Mouse (Mus musculus) lung, postnatal 4 days (tissue): ENCODE data around the gene Imp3.
A peak's percentile ranks its signal among the peaks of the same experiment; 100 is the strongest.
"Not testable (repeated sequence)": the region's sequence is repeated elsewhere in the genome, so short reads cannot be mapped to it uniquely, and the experiment has no call there.

ENCODE experiments used
- DNase-seq, 2 experiments: peaks; one replicate each; pipeline ENCODE4 v3.0.0; 2021

The Imp3 gene

DNA sequence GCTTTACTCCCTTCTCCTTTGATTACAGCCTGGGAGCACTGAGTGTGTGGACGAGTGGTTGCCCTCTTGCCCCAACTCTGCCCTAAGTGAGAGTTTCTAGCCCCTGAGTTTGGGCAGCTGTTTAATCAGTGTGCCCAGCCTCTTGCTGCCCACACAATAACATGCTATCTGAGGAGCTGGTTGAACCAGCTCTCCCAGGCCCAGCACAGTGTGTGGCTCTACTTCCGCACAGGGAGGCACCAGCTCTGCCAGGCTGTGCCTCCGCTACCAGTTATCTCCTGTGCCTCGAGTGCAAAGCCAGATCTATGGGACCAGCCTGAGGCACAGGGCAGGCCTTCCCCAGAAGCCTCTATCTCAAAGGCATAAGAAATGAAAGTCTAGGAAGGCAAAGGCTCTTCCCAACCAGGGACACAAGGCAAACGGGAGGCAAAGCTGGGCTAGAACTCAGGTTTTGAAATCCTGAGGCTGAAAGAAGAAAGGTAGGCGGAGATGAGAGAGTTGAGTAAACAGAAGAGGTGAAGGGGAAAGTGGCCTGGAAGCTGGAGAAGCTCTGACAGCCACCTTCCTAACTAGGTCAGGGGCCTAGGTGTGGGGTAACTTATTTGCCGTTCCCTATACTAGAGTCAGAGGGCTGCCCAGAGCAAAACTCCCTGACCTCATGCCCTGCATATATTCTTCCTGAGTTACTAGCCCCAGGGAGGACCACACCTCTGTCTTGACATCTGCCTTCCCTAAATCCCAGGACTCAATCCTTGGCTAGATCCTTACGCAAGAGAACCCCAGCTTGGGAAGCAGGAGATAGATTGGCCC is 13.2 kb upstream of the Imp3 start:
- no peak for DNase-seq

DNA sequence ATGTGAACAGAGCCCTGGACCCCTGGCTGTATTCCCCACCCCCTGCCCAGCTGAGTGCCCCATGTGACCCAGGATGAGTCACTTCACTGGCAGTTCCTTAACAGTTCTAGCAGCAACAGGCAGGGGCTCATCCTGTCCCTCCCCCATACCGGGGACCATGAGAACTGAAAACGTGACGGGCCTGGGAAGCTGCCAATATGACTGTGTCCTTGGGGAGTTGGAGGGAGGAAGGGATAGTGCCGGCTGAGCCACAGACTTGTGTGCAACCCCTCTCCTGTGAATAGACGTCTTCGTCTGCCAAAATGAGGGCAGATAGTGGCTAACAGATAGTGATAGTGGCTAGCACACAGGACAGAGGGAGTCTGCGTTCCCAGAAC is 12.6 kb upstream of the Imp3 start:
- peak; percentile 86 to 90 for DNase-seq

DNA sequence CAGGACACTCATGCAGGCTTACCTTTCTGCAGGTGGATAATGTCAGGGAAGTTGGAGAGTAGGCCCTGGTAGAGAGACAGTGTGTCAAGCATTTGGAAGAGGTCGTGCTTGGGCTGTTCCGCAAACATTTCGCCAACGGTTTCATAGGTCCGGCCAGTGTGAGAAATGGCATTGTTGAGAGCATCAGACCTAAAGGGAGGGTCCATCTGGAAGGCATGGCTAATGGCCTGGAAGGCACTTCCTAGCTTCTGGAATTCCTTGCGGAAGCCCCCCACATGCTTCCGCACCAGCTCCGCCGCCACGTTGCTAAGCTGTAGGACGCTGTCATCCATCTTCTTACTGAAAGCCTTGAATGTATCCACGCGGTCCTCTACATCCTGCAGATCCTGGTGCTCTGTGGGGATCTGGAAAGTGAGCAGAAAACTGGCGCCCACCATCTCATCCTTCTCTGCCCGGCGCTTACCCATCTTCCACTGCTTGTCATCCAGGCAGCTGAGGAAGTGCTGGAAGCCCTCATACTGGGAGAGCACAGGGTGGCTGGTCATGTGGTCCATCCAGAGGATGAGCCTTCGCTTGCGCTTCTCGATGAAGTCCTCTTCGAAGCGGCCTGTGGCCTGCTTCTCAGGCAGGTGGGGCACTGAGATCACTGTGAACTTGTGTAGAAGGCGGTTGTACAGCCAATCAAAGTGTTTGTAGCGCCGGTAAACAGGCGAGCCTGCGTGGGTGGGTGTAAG is 11.8 kb upstream of the Imp3 start:
- no peak for DNase-seq

DNA sequence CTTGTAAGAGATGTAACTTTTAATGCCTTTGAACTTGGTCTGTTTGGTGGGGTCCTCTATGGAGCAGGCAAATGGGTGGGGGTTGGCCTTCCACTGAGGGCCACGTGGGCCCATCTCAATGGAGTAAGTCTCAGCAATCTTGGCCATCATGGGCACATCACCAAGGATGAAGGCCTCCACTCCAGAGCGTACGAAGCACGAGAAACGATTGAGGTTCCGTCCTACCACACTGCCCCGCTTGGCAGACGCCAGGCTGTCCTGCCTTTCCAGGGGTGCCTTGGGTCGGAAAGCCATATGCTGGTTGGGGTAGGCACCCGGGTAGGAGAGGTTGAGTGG is 11.3 kb upstream of the Imp3 start:
- DNase-seq: no peak

DNA sequence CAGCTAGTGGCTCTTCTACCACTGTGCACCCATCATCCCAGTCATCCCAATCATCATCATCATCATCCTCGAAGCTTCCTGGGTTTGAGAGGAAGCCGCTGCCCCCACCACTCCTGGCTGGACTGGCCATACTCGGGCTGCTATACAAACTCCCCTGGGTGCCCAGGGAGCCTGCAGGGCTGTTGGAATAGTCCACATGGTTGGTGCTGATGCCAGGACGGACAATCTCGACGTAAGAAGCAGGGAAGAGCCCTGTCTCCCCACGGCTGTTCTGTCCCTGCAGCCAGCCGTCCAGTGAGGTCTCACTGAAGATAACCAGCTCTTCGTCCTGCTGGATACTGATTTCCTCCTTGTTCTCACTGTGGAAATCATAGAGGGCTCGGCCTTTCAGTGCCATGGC is 10.9 kb upstream of the Imp3 start:
- no peak for DNase-seq

DNA sequence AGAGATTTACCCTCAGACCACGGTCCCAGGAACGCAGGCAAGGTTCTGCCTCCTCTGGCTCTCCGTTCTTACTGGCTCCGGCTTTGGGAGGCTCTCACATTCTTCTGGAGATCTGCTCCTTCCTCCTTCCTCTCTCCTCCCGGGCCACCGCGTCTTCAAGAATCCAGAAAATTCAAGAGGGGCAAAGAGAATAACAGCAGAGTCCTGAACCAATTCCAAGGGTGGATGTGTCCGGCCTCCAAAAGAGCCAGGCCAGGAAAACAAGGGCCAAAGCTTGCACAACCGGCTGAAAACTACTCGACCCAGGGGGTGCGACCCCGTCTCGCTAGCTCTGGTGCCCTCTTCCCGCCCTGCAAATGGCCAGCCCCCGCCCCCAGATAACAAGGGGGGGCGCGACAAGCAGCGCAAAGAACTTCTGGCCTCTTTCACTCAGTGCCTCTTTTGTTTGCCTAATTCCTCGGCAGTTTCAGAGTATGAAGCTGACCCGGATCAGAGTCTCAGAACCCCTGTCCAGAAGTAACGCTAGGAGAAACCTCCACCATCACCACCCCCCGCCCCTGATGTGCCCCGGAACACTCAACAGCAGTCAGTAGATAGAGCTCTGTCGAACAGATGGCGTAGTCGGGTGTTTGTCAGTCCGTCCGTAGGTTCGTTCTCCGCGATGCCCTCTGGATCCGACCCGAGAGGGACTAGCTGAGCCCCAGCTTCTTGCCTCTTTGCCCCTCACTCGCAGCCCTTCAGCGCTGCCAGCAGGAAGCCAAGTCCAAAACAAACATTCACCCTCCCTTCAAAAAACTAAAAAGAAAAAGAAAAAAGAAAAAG is 9.9 kb upstream of the Imp3 start:
- DNase-seq: peak; percentile 62 to 81

DNA sequence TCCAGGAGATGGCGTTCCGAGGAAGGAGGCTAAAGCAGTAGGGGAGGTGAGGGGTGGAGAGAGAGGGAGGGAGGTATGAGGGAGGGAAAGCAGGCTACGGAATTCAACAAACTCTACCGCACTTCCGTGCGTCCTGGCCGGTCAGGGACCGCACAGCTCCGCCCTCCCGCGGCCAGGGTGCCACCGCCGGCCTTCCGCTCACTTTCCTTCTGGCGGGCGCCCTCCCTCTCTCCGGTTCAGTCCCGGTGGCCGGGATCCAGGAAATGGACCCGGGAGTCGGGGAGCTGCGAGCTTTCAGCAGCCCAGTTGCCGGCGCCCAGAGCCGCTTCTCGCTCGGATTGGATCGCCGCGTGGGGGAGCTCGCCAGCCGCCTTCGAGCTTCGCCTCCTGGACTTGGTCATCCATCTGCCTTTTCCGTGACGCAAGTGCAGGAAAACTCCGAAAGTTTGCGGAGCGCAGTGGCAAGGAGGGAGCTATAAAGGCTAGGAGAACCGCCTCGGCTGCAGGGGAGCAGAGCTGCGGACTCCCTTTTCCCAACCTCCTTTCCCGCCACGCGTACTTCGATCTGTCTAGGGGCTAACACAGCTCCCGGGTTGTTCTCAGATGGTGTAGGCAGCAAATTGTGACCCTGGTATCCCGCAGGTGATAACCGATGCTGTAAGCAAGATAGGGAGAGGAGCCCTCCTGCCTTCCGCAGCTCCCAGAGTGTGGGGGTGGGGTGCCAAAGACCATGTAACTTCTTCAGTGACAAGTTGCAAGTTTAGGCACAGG is 9.0 kb upstream of the Imp3 start, which contains the start of gene Snx33:
Snx33 (minus strand) TSS at position 331 of the 771 bp plus-strand sequence.
- DNase-seq: peak; percentile 96

DNA sequence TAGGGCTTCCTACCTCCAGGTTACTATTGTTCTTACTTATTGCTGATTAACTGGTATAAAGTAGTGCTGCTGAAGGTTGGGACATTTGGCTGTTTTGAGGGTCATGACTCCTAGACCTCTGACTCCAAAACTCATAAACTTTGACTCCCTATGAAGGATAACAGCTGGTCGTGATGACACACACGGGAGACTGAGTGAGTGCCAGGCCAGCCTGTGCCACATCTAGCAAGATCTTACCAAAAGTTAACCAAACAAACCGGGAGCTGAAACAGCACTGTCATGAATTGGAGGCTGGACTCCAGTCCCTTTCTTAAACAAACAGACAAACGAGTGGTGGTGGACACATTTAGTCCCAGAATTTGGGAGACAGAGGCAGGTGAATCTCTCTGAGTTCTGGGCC is 7.8 kb upstream of the Imp3 start:
- no peak for DNase-seq

DNA sequence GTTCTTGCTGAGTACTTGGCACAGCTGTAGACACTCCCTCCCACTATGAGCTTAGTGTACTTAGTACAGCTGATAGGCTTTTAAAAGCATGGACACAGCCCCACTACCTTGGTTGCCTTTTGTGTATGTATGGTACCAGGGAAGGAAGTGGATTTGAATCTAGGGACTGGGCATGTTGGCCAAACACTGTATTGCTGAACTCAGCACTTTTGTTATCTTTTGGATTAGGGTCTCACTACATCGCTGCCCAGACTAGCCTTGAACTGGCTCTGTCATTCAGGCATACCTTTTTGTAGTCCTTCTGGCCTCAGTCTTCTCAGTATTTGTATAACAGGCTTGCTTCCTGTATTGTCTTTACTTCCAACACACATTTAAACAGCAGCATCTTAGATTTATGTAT is 6.7 kb upstream of the Imp3 start:
- no peak for DNase-seq

DNA sequence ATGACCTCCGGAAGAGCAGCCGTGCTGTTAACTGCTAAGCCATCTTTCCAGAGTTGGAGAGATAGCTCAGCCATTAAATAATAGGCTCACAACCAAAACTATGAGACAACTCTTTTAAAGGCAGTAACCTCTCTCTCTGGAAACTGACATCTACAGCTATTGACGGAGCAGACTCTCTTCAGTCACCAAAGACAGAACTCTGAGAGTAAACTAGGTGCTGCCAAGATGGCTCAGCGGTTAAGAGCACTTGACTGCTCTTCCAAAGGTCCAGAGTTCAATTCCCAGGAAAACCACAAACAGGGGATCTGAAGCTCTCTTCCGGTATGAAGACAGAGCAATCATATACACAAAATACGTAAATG is 433 bp upstream of the Imp3 start:
- DNase-seq: no peak

DNA sequence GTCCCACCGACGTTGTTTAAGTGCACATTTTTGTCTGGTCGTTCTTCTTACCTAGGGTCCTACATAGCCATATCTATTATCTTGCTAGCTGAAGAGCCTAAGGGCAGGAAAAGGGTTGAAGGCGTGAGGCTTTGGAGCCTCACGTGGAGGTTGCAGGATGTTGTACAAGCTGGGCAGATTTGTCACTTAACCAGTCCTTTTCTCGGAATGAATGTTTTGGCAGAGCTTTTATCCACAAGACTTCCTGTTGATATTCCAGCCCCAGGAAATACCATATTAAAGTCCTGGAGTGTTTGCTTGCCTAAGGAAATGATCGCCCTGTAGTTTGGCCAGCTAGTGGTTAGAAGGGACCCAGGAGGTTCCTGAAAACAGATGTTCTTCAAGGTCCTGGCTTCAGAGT is 1.1 kb downstream of the Imp3 start:
- peak in 1 of 2 experiments; percentile 23 for DNase-seq

DNA sequence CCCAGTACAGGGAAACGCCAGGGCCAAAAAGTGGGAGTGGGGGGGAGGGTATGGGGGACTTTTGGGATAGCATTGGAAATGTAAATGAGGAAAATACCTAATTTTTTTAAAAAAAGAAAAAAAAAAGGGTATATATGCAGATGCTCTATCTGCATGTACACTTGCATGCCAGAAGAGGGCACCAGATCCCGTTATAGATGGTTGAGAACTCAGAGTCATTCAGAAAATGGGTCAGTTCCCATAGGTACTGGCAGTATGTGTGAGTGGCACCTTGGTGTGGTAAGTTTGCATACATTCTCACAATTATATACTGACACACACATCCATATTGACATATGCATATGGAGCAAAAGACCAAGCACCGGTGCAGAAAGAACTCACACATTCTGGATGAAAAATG is 10.2 kb downstream of the Imp3 start:
- peak in 1 of 2 experiments; percentile 69 for DNase-seq

DNA sequence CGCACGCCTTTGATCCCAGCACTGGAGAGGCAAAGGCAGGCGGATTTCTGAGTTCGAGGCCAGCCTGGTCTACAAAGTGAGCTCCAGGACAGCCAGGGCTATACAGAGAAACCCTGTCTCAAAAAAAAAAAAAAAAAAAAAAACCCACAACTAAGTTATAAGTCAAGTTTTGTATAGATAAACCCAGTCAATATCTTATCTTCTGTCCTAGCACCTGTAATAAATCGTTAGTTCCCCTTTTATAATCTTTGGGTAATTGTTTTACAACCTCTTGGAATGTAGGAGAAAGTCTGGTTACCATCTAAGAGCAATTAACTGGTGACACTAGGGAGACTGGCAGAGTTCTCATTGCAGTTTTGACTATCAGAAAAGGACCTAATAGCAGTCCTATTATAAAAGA is 11.4 kb downstream of the Imp3 start:
- DNase-seq: not testable (repeated sequence)

DNA sequence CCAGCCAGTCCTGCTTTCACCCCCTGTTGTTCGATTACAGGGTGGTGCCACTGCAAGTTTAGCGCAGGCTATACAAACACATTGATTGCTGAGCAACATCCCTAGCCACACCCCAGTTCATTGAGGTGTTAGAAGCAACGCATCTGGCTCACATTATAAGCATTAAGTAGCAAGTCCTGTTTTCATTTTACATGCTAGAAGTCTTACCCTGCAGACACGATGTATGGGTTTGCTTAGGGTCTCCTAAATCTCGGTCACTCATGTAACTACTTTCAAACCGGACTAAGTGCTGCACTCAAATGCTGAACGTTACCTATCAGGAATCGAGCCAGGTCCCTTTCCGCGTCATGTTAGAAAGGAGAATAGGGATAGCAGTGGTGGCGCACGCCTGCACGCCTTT is 12.5 kb downstream of the Imp3 start:
- no peak for DNase-seq

DNA sequence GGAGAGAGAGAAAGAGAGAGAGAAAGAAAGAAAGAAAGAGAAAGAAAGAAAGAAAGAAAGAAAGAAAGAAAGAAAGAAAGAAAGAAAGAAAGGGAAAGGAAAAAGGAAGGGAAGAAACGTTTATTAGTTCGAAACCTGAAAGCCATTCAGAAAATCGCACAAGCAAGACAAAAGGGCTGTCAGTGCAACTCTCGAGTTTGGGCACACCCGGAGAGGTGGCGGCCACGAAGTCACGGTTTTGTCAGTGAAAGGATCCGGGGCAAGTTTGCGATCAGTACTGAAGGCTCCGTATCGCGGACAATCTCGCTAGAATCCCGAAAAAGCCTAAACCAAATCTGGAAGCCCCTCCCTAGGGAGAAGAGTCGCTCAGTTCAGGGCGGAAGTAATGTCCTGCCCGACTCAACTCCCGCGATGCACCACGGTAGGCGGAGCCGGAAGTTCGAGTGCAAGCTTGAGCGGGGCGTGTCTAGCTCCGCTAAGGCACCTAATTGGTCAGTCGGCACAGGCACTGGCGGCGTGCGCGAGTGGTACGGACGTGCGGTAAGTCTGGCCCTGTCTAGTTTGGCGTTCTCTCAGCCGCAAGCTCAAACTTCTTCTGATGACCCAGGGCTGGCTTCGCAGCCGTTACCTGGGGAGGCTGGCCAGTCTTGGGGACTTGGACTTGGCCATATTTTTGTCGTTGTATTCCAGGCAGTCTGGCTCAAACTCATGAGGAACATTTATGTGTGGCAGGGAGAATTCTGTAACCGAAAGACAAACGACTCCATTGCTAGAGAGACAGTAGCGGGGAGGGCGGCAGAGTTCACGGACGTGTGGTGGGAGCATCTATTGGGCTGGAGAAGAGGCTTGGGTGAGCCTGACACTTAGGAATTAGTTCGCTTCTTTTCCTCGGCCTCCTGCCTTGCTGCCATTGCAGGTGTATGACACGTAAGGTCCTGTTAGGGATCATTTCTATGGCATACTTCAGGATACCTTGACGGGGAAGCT is 13.4 kb downstream of the Imp3 start, which contains the start of gene Snupn:
Snupn (plus strand) TSS at position 465 of the 987 bp plus-strand sequence.
- DNase-seq: peak; percentile 98

DNA sequence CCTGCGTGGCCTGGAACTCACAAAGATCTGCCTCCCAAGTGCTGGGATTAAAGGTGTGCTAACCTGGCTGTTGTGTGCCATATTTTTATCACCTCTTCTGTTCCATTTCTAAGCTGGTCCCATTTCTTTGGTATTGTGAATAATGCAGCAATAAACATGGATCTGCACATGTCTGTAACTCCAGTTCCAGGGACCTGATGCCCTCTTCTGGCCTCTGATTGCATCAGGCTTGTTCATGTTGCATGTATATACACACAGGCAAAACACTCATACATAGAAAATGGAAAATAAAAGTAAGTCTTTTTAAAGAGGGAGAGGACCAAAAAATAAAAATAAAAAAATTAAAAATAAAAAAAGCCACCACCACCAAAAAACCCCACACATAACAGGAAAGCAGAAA is 16.3 kb downstream of the Imp3 start:
- DNase-seq: no peak

DNA sequence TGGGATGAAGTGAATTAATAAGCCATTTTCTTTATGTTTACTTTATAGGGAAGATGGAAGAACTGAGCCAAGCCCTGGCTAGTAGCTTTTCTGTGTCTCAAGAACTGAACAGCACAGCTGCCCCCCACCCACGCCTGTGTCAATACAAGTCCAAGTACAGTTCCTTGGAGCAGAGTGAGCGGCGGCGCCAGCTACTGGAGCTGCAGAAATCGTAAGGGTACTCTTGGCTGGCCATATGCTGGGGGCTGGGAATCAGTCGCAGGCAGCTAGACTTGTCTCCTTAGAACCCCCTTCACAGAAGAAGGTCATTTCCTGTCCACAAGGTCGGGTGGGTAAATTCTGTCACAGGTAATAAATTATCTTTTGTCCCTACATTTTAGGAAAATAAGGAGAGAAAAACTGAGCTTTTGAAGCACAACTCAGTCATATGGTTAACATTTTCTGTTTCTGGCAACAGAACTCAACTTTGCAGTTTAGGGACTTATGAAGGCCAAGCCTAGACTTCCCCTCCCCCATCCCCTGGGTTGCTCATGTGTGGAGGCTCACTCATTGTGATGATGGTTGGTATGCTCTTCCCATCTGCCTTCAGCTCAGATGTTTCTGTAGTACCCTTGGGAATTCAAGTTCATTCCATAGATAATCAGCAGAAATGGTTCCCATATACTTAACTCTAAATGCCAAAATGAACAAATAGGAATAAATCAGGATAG is 19.8 kb downstream of the Imp3 start:
- DNase-seq: peak; percentile 30 to 50

DNA sequence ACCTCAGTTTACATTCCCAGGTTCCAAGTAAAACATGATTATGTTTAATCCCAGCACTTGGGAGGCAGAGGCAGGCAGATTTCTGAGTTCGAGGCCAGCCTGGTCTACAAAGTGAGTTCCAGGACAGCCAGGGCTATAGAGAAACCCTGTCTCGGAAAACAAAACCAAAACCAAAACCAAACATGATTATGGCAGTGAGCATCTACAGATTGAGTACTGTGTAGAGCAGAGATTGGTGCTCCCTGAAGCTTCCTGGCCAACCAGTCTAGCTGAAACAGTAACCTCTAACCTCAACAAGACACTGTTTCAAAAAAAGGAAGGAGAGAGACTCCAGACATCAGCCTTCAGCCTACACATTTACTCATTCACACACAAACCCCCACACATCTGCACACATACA is 21.4 kb downstream of the Imp3 start:
- DNase-seq: no peak

DNA sequence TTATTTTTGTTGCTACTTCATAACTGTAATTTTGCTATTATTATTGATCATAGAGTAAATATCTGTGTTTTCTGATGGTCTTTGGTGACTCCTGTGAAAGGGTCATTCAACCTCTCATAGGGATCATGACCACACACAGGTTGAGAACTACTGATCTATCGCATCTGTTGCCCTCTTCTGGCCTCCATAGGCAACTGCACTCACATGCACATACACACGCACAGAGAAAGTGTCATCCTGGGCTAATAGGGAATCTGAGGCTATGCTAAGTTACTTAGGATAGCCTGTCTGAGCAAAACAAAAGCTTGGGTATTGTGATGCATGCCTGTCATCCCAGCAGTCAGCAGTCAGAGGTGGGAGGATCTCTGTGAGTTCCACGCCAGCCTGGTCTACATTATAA is 24.3 kb downstream of the Imp3 start:
- DNase-seq: no peak

DNA sequence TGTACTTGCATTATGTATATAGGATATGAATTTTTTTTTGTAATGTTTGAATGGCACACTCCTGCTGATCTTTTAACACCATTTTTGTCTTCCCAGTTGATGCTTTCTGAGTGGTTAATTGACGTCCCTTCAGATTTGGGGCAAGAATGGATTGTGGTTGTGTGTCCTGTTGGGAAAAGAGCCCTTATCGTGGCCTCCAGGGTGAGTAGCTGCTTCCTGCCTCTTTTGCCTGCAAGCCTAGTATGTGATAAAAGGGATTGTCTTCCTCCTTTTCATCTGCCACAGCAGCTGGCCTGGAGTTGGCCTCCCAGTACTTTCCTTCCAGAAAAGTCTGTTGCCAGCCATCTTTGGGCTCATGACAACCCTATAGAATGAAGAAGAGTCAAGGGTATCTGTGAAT is 32.9 kb downstream of the Imp3 start:
- DNase-seq: no peak

DNA sequence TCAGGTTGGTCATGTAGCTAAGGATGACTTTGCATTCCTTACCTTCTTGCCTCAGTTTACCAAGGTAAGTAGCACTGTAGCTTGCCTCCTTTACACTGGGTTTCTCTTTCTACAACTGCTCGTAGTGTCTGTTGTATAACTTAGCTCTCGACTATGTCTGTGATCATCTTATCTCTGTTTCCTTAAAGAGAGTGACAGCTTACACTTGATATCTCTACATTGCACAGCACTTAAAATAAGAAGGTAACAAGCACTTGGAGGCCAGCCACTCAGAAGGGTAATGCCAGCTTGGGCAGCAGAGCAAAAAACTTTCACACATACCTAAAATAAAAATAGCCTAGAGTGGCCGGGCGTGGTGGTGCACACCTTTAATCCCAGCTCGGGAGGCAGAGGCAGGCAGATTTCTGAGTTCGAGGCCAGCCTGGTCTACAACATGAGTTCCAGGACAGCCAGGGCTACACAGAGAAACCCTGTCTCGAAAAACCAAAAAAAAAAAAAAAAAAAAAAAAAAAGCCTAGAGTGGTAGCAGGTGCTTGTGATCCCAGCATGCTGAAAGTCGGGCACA is 36.8 kb downstream of the Imp3 start:
- DNase-seq: no peak
